Mouse (Mus musculus): Measurements from ENCODE around the gene Serinc5.

- TF ChIP-seq EP300 (IDR thresholded peaks at IDR 0.05; ENCODE audit: insufficient read depth, low read depth, low read length) (no peak), CTCF (IDR thresholded peaks at IDR 0.05) (no peak), POLR2A (IDR thresholded peaks at IDR 0.05; ENCODE audit: insufficient read depth, low read depth, low read length) (no peak)
These were observed 16.4 kb upstream of the Serinc5 start for GRCm38 (mm10) chr13:92594481-92594880.

All from heart, adult 2 months (tissue).